Mouse (Mus musculus) MEL (cell line): ENCODE measurements at regions not wholly inside any gene's neighbourhood (a gene's known extent, or its start where the extent isn't known, plus 50 kb on each side); places are given as distances from the start of the nearest gene placed in this dataset.

Experiments used
- CHD1 ChIP-seq: IDR thresholded peaks from 2 replicates; pipeline ENCODE4 v1.6.1; 2012; ENCODE audit warnings: low read depth, mild to moderate bottlenecking, inconsistent platforms, low read length, improper control_type of control experiment
- CTCF ChIP-seq, 3 experiments: IDR thresholded peaks in 2 of 3; conservative IDR thresholded peaks in 1 of 3; 2 replicates each; pipeline ENCODE4 v1.5.1; 2011 to 2012; ENCODE audit warnings: low read length in 3 of 3, low read depth in 2 of 3, mild to moderate bottlenecking in 2 of 3, improper control_type of control experiment in 1 of 3, inconsistent platforms in 1 of 3, mixed read lengths in 1 of 3, moderate library complexity in 1 of 3; ENCODE audit not compliant: control insufficient read depth in 1 of 3, insufficient read depth in 1 of 3, poor library complexity in 1 of 3, severe bottlenecking in 1 of 3
- ELF1 ChIP-seq: IDR thresholded peaks from 2 replicates; pipeline ENCODE4 v1.6.1; 2014; ENCODE audit warnings: low read depth, mild to moderate bottlenecking, inconsistent platforms, low read length, improper control_type of control experiment, moderate library complexity
- EP300 ChIP-seq, 2 experiments: IDR thresholded peaks; 2 replicates each; pipeline ENCODE4 v1.6.1; 2011; ENCODE audit warnings: improper control_type of control experiment in 2 of 2, low read length in 2 of 2, low read depth in 1 of 2, mild to moderate bottlenecking in 1 of 2
- ETS1 ChIP-seq: IDR thresholded peaks from 2 replicates; pipeline ENCODE4 v1.6.1; 2012; ENCODE audit warnings: low read depth, mild to moderate bottlenecking, inconsistent platforms, low read length, improper control_type of control experiment, moderate library complexity
- GATA1 ChIP-seq: IDR thresholded peaks from 2 replicates; pipeline ENCODE4 v1.6.1; 2011; ENCODE audit warnings: low read depth, low read length, improper control_type of control experiment
- JUND ChIP-seq: IDR thresholded peaks from 2 replicates; pipeline ENCODE4 v1.6.1; 2011; ENCODE audit warnings: low read depth, mild to moderate bottlenecking, improper control_type of control experiment, low read length
- MAZ ChIP-seq: IDR thresholded peaks from 2 replicates; pipeline ENCODE4 v1.6.1; 2012; ENCODE audit warnings: low read depth, mild to moderate bottlenecking, inconsistent platforms, low read length, improper control_type of control experiment
- NRF1 ChIP-seq: IDR thresholded peaks from 2 replicates; pipeline ENCODE4 v1.6.1; 2014; ENCODE audit warnings: low read depth, mild to moderate bottlenecking, inconsistent platforms, low read length, improper control_type of control experiment, moderate library complexity; ENCODE audit not compliant: poor library complexity, insufficient read depth, severe bottlenecking
- POLR2A ChIP-seq, 2 experiments: IDR thresholded peaks; 2 replicates each; pipeline ENCODE4 v1.6.1; 2011 to 2012; ENCODE audit warnings: low read length in 2 of 2, mild to moderate bottlenecking in 2 of 2, control low read depth in 1 of 2, improper control_type of control experiment in 1 of 2, low read depth in 1 of 2, moderate library complexity in 1 of 2; ENCODE audit not compliant: control insufficient read depth in 1 of 2, insufficient read depth in 1 of 2, poor library complexity in 1 of 2
- POLR2AphosphoS5 ChIP-seq: IDR thresholded peaks from 2 replicates; pipeline ENCODE4 v1.6.1; 2012; ENCODE audit warnings: low read depth, borderline replicate concordance, mild to moderate bottlenecking, inconsistent platforms, low read length, moderate library complexity, mixed read lengths
- TBP ChIP-seq: IDR thresholded peaks from 2 replicates; pipeline ENCODE4 v1.8.0; 2011; ENCODE audit warnings: low read depth, low read length, improper control_type of control experiment
- UBTF ChIP-seq: IDR thresholded peaks from 2 replicates; pipeline ENCODE4 v1.6.1; 2012; ENCODE audit warnings: low read depth, mild to moderate bottlenecking, inconsistent platforms, low read length, improper control_type of control experiment, moderate library complexity, borderline replicate concordance; ENCODE audit not compliant: insufficient read depth
- ZNF384 ChIP-seq: IDR thresholded peaks from 2 replicates; pipeline ENCODE4 v1.6.1; 2012; ENCODE audit warnings: low read depth, mild to moderate bottlenecking, inconsistent platforms, low read length, improper control_type of control experiment

DNA sequence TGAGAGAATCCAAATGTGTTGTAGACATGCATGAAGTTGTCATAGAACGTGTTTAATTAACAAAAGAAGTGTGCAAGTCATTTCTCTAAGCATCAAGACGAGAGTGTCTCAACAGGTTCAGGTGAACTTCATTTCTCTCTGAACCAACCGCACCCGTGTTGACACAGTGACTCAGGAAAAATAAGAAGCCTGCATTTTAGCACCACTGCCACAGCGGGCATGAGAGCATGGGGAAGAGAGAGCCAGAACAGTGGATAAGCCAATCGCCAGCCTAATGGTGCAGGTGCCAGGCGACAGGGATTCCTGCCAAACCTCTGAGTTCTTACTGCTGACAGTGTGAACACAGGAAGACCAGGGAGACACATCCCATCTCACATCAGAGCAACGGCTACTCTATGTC is 100.1 kb downstream of the Tbx4 start:
- TF ChIP-seq NRF1, result no peak
- TF ChIP-seq POLR2AphosphoS5, result no peak
- no peak for TF ChIP-seq CTCF (IDR thresholded peaks at IDR 0.05 in 2 of 3, conservative IDR thresholded peaks at IDR 0.05 in 1 of 3; ENCODE audit: control insufficient read depth in 1 of 3, insufficient read depth in 1 of 3, low read depth in 2 of 3, low read length in 3 of 3, poor library complexity in 1 of 3, severe bottlenecking in 1 of 3)
- no peak for TF ChIP-seq CHD1
- TF ChIP-seq POLR2A (IDR thresholded peaks at IDR 0.05; ENCODE audit: control insufficient read depth in 1 of 2, insufficient read depth in 1 of 2, low read depth in 1 of 2, low read length in 2 of 2, poor library complexity in 1 of 2), result no peak
- TF ChIP-seq TBP, result no peak
- no peak for TF ChIP-seq GATA1
- TF ChIP-seq ELF1, result no peak
- no peak for TF ChIP-seq MAZ
- TF ChIP-seq ETS1, result no peak
- TF ChIP-seq UBTF, result no peak
- no peak for TF ChIP-seq JUND
- no peak for TF ChIP-seq EP300 (IDR thresholded peaks at IDR 0.05; ENCODE audit: low read depth in 1 of 2, low read length in 2 of 2)
- no peak for TF ChIP-seq ZNF384
